23 mouse cellular contexts compared by ENCODE assay signal in genomic region chr8:116185206-116185605, GRCm38 (mm10).
DNase-seq lines count a peak whose midpoint lies in the region; ATAC-seq and TF ChIP-seq lines count a peak whose summit lies in the region.
"Had no signal": no experiment of that assay in that cellular context is flagged by ENCODE, and none has a peak within 500 bp of the region (broad histone marks: within the 10 kb centered on the region; RNA-seq: fewer than 3 reads in every experiment).

No protein-coding gene starts in this region.

- no peaks in the 10 kb centered on the region for H3K9me3 ChIP-seq in kidney, embryonic 15.5 days (replicated peaks)
- no peaks in the 10 kb centered on the region for H3K9me3 ChIP-seq in midbrain, embryonic 11.5 days (ENCODE audit: control insufficient read depth, low read length)
- no peaks in the 10 kb centered on the region for H3K9me3 ChIP-seq in midbrain, embryonic 10.5 days (replicated peaks)
- H3K9me3 ChIP-seq: limb, embryonic 13.5 days; liver, embryonic 15.5 days; neural tube, embryonic 13.5 days; stomach, embryonic 15.5 days had no signal

- no peak for TF ChIP-seq POLR2A in cerebellum, adult 2 months (IDR thresholded peaks at IDR 0.05; ENCODE audit: borderline replicate concordance, insufficient read depth, low read length)

- no peak for ATAC-seq in kidney, embryonic 15.5 days (replicated peaks; ENCODE audit: low FRiP score)
- ATAC-seq in midbrain, embryonic 11.5 days (ENCODE audit: low FRiP score): no peak

- H3K27me3 ChIP-seq in kidney, embryonic 15.5 days: no peaks in the 10 kb centered on the region
- H3K27me3 ChIP-seq in midbrain, embryonic 11.5 days (ENCODE audit: control insufficient read depth, insufficient read depth, low read length): no peaks in the 10 kb centered on the region
- H3K27me3 ChIP-seq in midbrain, embryonic 10.5 days (ENCODE audit: low read depth, poor library complexity, severe bottlenecking): no peaks in the 10 kb centered on the region
- H3K27me3 ChIP-seq in cerebellum, adult 2 months (ENCODE audit: control insufficient read depth, insufficient read depth, low read length): no peaks in the 10 kb centered on the region
- H3K27me3 ChIP-seq: liver, embryonic 15.5 days; stomach, embryonic 15.5 days had no signal

- H3K9ac ChIP-seq in kidney, embryonic 15.5 days: no peak overlapping the region
- no peak overlapping the region for H3K9ac ChIP-seq in midbrain, embryonic 11.5 days (ENCODE audit: low read length)
- H3K9ac ChIP-seq: limb, embryonic 13.5 days; liver, embryonic 15.5 days; neural tube, embryonic 13.5 days; stomach, embryonic 15.5 days had no signal

- H3K27ac ChIP-seq in kidney, embryonic 15.5 days: no peak overlapping the region
- no peak overlapping the region for H3K27ac ChIP-seq in midbrain, embryonic 11.5 days (ENCODE audit: low read depth, low read length)
- H3K27ac ChIP-seq in midbrain, embryonic 10.5 days (replicated peaks): no peak overlapping the region
- H3K27ac ChIP-seq in cerebellum, adult 2 months (ENCODE audit: insufficient read depth, low read length): no peak overlapping the region
- H3K27ac ChIP-seq: layer of hippocampus, adult 2 months; limb, embryonic 13.5 days; liver, embryonic 15.5 days; neural tube, embryonic 13.5 days; stomach, embryonic 15.5 days had no signal

- DNase-seq in gastrocnemius, adult 18-20 months (ENCODE audit: low spot score): peak; percentile 72
- DNase-seq in gastrocnemius, postnatal 4 days (ENCODE audit: low spot score in 2 of 2): no peak
- DNase-seq in kidney, postnatal 25 days: peak; percentile 26 to 43
- peak; percentile 51 for DNase-seq in midbrain, embryonic 11.5 days (ENCODE audit: low spot score, missing footprints)
- DNase-seq in midbrain, embryonic 10.5 days (ENCODE audit: low spot score): no peak
- DNase-seq in cerebellum, adult 2 months: no peak
- DNase-seq: adrenal gland, adult 8-10 months; cerebellum, adult 11 months; cerebellum, postnatal 36 days; heart, postnatal 10 days; kidney, adult 18-20 months; layer of hippocampus, postnatal 36 days; midbrain, embryonic 14.5 days; right cerebral cortex, postnatal 25 days; thymus, adult 18-20 months; thymus, postnatal 4 days had no signal

- TF ChIP-seq CTCF in cerebellum, adult 2 months (IDR thresholded peaks at IDR 0.05; ENCODE audit: borderline replicate concordance, insufficient read depth, low read depth, low read length): no peak

- WGBS in kidney, embryonic 15.5 days: 62% methylated on average over 7 of the region's 7 CpGs
- 92% methylated on average over 7 of the region's 7 CpGs for WGBS in midbrain, embryonic 11.5 days
- WGBS in midbrain, embryonic 10.5 days: 89% methylated on average over 7 of the region's 7 CpGs
- WGBS in cerebellum, adult 2 months: 89% methylated on average over 7 of the region's 7 CpGs

- no peaks in the 10 kb centered on the region for H3K36me3 ChIP-seq in kidney, embryonic 15.5 days
- no peaks in the 10 kb centered on the region for H3K36me3 ChIP-seq in midbrain, embryonic 11.5 days (ENCODE audit: control insufficient read depth, insufficient read depth, low read length)
- H3K36me3 ChIP-seq in midbrain, embryonic 10.5 days: no peaks in the 10 kb centered on the region
- H3K36me3 ChIP-seq: limb, embryonic 13.5 days; liver, embryonic 15.5 days; neural tube, embryonic 13.5 days; stomach, embryonic 15.5 days had no signal

- H3K4me1 ChIP-seq in kidney, embryonic 15.5 days: peaks cover 16% of the 10 kb centered on the region
- H3K4me1 ChIP-seq in midbrain, embryonic 11.5 days (ENCODE audit: control insufficient read depth, insufficient read depth, low read length): no peaks in the 10 kb centered on the region
- H3K4me1 ChIP-seq in midbrain, embryonic 10.5 days: peaks cover 6% of the 10 kb centered on the region; the same call in 1 of the 2 replicates
- no peaks in the 10 kb centered on the region for H3K4me1 ChIP-seq in cerebellum, adult 2 months (ENCODE audit: control insufficient read depth, insufficient read depth, low read length)
- H3K4me1 ChIP-seq: liver, embryonic 15.5 days; neural tube, embryonic 13.5 days; stomach, embryonic 15.5 days had no signal

- H3K4me3 ChIP-seq in kidney, embryonic 15.5 days (replicated peaks): no peak overlapping the region
- no peak overlapping the region for H3K4me3 ChIP-seq in midbrain, embryonic 11.5 days (ENCODE audit: low read depth, low read length)
- no peak overlapping the region for H3K4me3 ChIP-seq in midbrain, embryonic 10.5 days
- H3K4me3 ChIP-seq in cerebellum, adult 2 months (replicated peaks; ENCODE audit: insufficient read depth, low read depth, low read length): no peak overlapping the region
- H3K4me3 ChIP-seq: layer of hippocampus, adult 2 months; limb, embryonic 13.5 days; liver, embryonic 15.5 days; neural tube, embryonic 13.5 days; stomach, embryonic 15.5 days had no signal

- H3K4me2 ChIP-seq in kidney, embryonic 15.5 days: no peak overlapping the region
- no peak overlapping the region for H3K4me2 ChIP-seq in midbrain, embryonic 11.5 days
- H3K4me2 ChIP-seq: heart, embryonic 11.5 days; limb, embryonic 13.5 days; liver, embryonic 15.5 days; neural tube, embryonic 13.5 days; stomach, embryonic 15.5 days had no signal

Comparison
In these comparisons a context has a peak if more than half of its experiments do, and no peak if none do; other contexts are left out.
1. DNase-seq: peak in gastrocnemius, adult 18-20 months (single experiment), kidney, postnatal 25 days (2 of 2) and midbrain, embryonic 11.5 days (single experiment); none in gastrocnemius, postnatal 4 days (0 of 2), midbrain, embryonic 10.5 days (single experiment) and cerebellum, adult 2 months (0 of 2).